Mouse (Mus musculus) 416B (cell line): ENCODE results near the gene Fhit.

Experiments
- DNase-seq: peaks from one replicate; pipeline ENCODE4 v3.0.0; 2011; ENCODE audit warnings: low read depth

Fhit gene

GRCm38 (mm10) chr14:10129088-10129487, 1032.7 kb downstream of the Fhit start:
- DNase-seq = no peak

GRCm38 (mm10) chr14:10126536-10126935, 1035.3 kb downstream of the Fhit start:
- DNase-seq = no peak

- DNase-seq = no peak
Measured at GRCm38 (mm10) chr14:10122176-10122575, 1039.7 kb downstream of the Fhit start.

- no peak for DNase-seq
Measured at GRCm38 (mm10) chr14:10096236-10096635, 1065.6 kb downstream of the Fhit start.

GRCm38 (mm10) chr14:10079062-10079461, 1082.8 kb downstream of the Fhit start:
- DNase-seq = no peak

GRCm38 (mm10) chr14:10049947-10050346, 1111.9 kb downstream of the Fhit start:
- DNase-seq = no peak

- DNase-seq = no peak
Measured at GRCm38 (mm10) chr14:10047123-10047783, 1114.6 kb downstream of the Fhit start.

- DNase-seq = no peak
Measured at GRCm38 (mm10) chr14:10046336-10047122, 1115.3 kb downstream of the Fhit start.

- no peak for DNase-seq
Measured at GRCm38 (mm10) chr14:10038021-10038420, 1123.8 kb downstream of the Fhit start.

GRCm38 (mm10) chr14:10036685-10037215, 1125.1 kb downstream of the Fhit start:
- DNase-seq = no peak

- no peak for DNase-seq
Measured at GRCm38 (mm10) chr14:10035682-10036081, 1126.2 kb downstream of the Fhit start.

- DNase-seq = no peak
Measured at GRCm38 (mm10) chr14:10035270-10035669, 1126.6 kb downstream of the Fhit start.

GRCm38 (mm10) chr14:10023382-10023781, 1138.5 kb downstream of the Fhit start:
- DNase-seq = no peak

- DNase-seq = no peak
Measured at GRCm38 (mm10) chr14:10022304-10022703, 1139.5 kb downstream of the Fhit start.

- peak; percentile 1 for DNase-seq
Measured at GRCm38 (mm10) chr14:10020400-10021140, 1141.3 kb downstream of the Fhit start.

- no peak for DNase-seq
Measured at GRCm38 (mm10) chr14:10013817-10014266, 1148.0 kb downstream of the Fhit start.

GRCm38 (mm10) chr14:10013003-10013816, 1148.6 kb downstream of the Fhit start:
- DNase-seq = no peak

- DNase-seq = no peak
Measured at GRCm38 (mm10) chr14:10006278-10006677, 1155.6 kb downstream of the Fhit start.

- no peak for DNase-seq
Measured at GRCm38 (mm10) chr14:10003847-10004246, 1158.0 kb downstream of the Fhit start.

- DNase-seq = no peak
Measured at GRCm38 (mm10) chr14:9990677-9991076, 1171.2 kb downstream of the Fhit start.

GRCm38 (mm10) chr14:9976934-9977510, 1184.8 kb downstream of the Fhit start:
- DNase-seq = no peak
